Mouse (Mus musculus) 416B (cell line): ENCODE data around the gene Asf1b.
"Not testable (repeated sequence)": the region's sequence is repeated elsewhere in the genome, so short reads cannot be mapped to it uniquely, and the experiment has no call there.

Source experiments
- DNase-seq: peaks from one replicate; pipeline ENCODE4 v3.0.0; 2011; ENCODE audit warnings: low read depth

Gene Asf1b

GRCm38 (mm10) chr8:83964015-83964765, 8.9 kb downstream of the Asf1b start:
- no peak for DNase-seq

DNA sequence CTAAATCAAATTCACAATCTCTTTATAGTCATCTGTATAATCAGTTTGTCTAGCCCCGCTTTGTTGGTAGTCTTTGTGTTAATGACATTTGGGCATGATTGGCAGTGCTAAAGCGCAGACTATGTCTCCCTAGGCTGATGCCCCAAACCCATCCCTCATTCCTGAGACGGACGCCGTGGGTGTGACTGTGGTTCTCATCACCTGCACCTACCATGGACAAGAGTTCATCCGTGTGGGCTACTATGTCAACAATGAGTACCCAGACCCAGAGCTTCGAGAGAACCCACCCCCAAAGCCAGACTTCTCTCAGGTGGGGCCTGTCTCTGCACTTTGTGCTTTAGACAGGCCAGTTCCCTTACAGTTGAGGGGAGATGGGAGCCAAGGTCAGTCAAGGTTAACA, 12.4 kb downstream of the Asf1b start:
- no peak for DNase-seq

- DNase-seq: no peak
Observed at GRCm38 (mm10) chr8:83971121-83971520, 15.8 kb downstream of the Asf1b start.

GRCm38 (mm10) chr8:83971661-83972060, 16.4 kb downstream of the Asf1b start:
- DNase-seq: no peak

DNA sequence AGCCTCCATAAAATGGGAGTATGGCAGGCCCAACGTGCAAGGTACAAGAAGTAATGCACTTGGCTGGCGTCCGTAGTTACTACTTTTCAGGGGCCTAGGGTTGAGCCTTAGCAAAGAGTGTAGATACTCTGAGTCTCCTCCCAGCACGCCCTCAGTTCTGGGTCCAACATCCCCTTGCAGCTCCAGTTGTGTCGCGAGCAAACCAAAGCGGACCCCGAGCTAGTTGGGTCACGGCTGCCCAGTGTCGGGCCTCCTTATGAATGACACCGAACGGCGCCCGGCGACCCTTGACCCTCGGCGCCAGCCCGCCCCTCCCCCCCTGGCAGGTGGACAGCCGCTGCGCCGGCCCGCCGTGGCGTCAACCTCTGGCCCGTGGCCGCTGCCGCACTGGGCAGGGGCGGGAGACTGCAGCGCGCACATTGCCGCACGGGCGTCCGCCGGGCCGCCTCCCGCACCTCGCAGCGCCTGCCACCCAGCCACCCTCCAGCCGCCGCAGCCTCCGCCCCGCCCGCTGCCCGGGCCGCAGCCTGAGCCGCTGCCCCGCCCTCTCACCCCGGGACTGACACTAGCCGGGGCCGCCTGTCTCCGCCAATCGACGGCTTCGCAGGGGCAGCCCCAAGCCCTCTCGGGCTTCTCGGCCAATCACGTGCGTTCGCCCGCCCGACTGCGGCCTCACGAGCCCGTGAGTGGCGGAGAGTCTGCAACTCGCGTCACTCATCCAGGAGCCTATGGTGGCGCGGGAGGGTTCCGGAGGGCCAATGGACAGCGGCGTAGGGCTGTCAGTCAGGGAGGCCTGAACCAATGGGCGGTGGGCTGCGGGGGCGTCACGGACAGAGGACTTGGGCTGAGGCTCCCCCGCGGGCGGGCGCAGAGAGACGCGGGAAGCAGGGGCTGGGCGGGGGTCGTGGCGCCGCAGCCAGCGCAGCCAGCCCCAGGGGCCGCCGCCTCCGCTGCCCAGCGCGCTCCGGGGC, 17.1 kb downstream of the Asf1b start, which contains the start of gene Prkaca:
Prkaca (plus strand) TSS at position 844 of the 971 bp plus-strand sequence.
- DNase-seq: peak; percentile 97

DNA sequence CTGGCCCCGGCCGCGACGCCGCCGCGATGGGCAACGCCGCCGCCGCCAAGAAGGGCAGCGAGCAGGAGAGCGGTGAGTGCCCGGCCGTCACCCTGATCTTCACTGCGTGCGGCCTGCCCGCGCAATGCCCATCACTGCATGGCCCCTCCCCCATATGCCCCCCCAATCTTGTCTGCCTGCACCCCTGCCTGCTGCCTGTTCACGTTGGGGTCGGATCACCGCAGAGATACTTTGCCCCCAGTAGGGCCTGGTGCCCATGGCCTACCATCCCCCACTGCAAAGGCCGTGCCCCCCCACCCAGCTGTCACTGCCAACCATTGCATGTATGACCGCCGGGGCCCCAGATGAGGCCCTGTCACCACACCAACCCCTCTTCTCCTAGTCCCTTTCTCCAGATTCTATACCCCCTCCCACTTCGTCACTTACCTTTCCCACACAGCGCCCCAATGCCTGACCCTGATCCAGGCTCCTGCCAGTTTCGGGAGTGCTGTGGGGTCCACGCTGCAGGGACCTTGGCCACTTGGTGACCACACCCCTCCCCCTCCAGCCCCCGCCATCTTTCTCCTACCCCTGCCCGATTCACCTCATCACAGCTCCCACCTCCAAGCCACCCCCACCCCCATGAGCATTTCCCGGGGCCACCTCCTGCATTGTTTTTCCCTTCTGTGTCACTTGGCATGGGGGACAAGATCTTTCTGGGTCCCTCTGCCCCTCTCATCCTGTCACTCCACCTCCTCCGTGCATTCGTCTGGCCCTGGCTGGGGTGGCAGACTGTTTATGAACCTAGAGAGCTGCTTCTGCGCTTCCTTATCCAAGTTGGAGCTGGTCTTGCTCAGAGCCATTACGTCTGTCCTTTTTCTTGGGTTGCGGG, 18.1 kb downstream of the Asf1b start:
- peak; percentile 14 for DNase-seq

- no peak for DNase-seq
Observed at GRCm38 (mm10) chr8:83974521-83974920, 19.2 kb downstream of the Asf1b start.

- peak; percentile 57 for DNase-seq
Observed at GRCm38 (mm10) chr8:83976101-83976630, 20.9 kb downstream of the Asf1b start.

GRCm38 (mm10) chr8:83976779-83977350, 21.6 kb downstream of the Asf1b start:
- no peak for DNase-seq

DNA sequence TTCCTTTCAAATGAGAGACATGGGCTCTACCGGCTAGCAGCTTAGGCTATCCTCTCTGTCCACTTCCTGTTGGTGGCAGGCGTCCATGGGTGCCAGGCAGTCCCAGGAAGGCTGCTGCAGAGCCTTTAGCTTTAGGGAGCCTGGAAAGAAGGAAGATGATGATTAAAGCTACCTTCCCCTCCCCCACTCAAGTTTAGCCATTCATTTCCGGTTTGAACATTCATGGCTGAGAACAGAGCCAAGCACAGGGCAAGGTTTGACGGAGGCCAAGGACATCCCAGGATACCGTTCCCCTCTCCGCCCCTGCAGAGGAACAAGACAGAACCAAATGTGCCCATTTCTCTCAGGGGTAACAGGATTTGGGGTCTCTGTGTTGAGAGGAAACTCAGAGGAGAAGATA, 22.3 kb downstream of the Asf1b start:
- DNase-seq: no peak

DNA sequence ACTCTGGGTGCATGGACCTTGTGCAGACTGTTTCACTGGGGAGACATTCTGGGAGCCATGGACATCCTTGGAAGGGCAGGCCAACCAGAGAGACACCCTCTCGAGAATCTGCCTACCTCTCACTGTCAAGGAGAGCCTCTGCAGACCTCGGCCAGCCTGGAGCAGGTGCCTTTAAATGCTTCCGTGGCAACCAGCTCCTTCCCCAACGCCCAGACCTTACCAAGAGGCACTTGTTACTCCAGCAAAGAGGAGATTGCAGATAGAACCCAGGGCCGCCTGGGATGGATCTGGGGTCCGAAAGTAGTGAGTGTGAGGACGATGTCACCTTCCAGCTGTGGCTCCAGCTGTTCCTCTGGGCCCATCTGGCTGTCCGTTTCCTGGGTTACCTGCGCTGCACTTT, 22.9 kb downstream of the Asf1b start:
- DNase-seq: no peak

GRCm38 (mm10) chr8:83980250-83980649, 24.9 kb downstream of the Asf1b start:
- DNase-seq: no peak

GRCm38 (mm10) chr8:83980845-83981244, 25.5 kb downstream of the Asf1b start:
- no peak for DNase-seq

DNA sequence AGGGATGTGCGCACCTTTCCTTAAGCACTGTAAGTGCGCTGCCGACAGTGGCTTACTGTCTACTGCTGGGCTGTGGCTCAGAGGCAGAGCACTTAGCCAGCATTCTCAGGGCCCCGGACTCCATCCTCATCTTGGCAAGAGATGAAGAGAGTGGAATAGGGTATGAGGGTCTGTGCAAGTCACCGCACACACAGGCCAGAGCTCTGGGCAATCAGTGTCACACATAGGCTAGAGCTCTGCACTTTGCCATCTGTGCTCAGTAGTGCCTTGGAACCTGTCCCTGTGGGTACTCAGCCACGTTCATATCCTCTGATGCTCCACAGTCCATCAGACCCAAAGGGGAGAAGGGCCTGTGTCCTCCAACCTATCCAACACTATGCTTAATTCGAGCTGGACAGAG, 26.2 kb downstream of the Asf1b start:
- no peak for DNase-seq

- DNase-seq: no peak
Observed at GRCm38 (mm10) chr8:83982449-83982848, 27.1 kb downstream of the Asf1b start.

DNA sequence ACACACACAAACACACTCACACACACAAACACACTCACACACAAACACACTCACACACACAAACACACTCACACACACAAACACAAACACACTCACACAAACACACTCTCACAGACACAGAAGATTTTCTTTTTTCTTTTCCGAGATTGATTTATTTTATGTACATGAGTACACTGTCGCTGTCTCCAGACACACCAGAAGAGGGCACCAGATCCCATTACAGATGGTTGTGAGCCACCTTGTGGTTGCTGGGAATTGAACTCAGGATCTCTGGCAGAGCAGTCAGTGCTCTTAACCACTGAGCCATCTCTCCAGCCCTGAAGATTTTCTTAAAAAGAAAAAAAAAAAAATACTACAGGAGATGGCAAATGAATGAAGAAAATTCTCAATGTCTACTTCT, 27.9 kb downstream of the Asf1b start:
- not testable (repeated sequence) for DNase-seq

DNA sequence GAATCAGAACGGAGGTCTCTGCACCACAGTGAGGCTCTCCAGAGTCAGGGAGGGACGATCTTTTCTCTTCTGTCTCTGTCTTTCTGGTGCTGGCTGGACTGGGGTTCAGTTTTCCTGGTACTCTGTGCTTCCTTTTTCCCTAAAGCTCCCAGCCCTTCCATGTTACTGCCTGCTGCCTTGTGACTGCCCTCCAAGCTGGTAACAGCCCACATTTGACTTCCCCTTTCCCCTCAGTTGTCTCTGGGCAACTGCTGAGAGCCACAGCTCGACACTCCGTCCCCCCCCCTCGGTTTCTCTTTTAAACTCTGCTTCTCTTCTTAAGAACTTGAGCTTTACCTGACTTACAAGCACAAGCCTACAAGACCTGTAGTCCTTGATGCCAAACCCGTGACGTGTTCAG, 33.9 kb downstream of the Asf1b start:
- peak; percentile 20 for DNase-seq

DNA sequence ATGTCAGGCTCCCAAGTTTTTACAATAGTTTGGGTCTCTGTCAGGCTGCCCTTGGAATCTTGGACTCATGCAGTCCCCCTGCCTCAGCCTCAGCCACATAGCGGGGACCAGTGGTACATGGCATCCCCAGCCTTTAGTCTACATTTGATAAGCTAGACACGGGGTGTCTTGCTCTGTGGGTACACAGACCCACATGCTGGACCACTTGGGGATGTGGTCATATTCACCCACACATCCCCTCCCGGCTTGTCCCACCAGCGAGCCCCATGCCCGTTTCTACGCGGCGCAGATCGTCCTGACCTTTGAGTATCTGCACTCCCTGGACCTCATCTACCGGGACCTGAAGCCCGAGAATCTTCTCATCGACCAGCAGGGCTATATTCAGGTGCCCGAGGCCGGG, 34.9 kb downstream of the Asf1b start:
- DNase-seq: no peak

- no peak for DNase-seq
Observed at GRCm38 (mm10) chr8:83992488-83992887, 37.2 kb downstream of the Asf1b start.

- DNase-seq: no peak
Observed at GRCm38 (mm10) chr8:83994030-83994429, 38.7 kb downstream of the Asf1b start.

GRCm38 (mm10) chr8:83995973-83996372, 40.7 kb downstream of the Asf1b start:
- DNase-seq: no peak
